Mouse (Mus musculus) testis, postnatal 10 days (tissue): Measurements from ENCODE around the gene Med18.

Experiments used
- DNase-seq: peaks from one replicate; pipeline ENCODE4 v3.0.0; 2021; ENCODE audit warnings: low spot score

Med18 gene

DNA sequence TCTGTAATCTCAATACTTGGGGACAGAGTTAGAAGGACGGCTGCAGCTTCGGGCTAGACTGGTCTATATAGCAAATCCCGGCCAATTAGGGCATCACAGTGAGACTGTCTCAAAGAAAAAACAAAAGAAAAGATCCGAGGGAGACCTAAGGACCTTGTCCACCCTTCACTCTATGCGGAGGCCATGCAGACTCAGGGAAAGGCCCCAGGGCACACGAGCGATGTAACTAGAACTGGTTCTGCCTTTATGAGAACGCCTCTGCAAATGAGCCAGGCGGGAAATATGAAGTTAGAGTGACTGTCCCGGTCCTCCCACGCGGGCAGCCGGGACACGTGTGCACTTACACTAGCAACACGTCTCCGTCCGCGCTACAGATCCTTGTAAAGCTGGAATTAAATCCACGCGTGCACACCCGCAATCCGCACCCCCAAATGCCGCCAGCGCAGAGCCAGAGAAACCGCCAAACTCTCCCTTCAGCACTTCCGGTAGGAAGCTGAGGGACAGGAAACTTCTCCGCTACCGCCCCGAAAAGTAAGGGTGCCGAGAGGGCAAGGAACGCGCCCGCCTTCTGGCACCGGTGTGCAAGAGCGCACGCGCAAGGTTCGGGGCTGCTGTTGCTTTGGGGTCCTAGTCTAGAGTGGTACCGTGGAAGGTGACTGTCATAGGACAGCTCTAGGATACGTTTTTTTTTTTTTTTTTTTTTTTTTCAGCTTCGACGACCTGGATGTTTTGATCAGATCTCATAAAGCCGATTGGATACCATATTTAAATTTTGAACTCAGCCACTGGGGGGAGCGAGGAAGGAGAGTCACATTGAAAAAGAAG, at the start of gene Med18:
TSS of gene Med18 (minus strand) at position 492 of the 825 bp plus-strand sequence.
- DNase-seq: peak; percentile 93

DNA sequence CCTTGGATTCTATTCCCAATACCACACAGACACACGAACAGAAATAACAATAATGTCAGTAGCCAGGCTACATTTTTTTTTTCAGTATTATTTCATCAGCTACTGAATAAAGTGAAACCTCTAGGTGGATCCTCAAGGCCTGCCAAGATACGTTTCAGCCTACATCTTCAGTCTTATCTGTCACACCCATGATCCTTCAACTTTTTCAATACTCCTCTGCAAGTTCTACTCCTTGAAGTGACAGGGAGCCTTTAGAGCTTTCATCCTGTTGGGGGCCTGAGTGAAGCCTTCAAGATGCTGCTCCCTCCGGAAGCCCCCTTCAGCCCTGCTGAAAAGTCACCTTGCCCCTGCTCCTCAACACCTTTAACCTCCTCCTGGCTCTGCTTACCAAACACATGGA, 48.4 kb upstream of the Med18 start:
- DNase-seq: no peak

DNA sequence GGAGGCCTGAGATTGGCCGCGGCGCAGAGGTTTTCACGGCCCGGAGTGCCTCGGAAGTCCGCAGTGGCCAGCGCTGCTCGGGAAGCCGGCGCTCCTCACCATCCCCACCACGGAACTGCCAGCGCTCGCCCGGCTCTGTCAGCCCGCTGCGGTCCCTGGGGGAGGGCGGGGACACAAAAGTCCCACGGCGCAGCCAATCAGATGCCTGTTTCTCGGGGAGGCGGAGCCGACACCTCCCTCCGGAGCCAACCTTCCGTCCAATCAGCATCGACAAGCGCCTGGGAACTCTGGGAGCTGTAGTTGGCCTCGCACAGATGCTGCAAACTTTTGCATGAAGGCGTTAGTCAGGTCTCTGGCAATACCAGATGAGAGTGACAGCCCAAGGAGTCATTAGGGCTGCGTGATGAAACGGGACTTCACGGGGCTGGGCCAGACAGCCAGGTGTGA, 46.7 kb upstream of the Med18 start, which contains the start of gene Sesn2:
TSS of gene Sesn2 (minus strand) at position 150 of the 447 bp plus-strand sequence.
- peak; percentile 97 for DNase-seq

DNA sequence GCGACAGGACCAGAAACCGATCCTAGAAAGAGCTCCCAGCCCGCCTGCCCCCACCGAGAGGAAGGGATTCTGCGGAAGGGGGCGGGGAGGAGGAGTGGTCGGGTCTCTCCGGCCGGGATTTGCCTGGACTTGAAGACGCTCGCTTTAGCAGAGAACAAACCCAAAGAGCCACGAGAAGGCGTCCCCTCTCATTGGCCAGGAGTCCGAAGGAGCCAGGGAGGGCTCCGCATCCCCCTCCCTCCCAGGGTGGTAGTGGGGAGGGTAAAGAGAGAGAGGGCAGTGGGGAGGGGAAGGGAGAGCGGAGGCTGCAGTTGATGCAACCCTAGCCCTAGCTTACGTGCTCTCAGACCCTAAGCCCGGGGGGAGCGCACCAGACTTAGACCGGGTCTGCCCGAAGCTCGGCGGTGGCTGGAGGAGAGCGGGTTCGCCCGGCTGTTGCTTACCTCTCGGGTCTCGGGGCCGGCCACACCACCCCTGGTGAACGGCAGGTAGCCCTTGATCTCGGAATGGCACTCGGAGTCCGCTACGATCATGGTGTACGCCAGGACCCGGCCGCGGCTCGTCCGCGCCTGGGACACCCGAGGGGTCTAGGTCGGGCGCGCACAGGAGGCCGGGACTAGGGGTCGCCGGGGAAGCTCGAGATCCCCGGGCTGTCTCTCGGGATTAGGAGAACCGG, 46.0 kb upstream of the Med18 start:
- peak; percentile 88 for DNase-seq

GRCm38 (mm10) chr4:132507210-132507609, 43.5 kb upstream of the Med18 start:
- no peak for DNase-seq

DNA sequence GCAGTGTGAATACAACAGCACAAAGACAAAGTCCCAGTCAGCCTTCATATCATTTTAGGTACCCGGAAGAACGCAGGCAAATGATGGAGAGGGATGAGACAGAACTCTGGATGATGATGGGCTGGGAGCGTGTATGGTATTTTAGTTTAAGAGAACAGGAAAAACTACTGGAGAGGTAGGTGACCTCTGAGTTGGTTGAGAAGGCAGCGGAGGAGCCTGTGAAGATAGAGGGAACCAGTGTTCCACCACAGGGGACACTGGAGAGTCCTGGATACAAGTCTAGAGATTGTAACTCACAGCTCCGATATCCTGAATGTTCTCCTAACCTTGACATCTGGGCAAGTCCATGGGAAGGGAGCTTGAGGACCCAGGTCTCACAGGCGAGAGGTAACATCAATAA, 42.5 kb upstream of the Med18 start:
- no peak for DNase-seq

DNA sequence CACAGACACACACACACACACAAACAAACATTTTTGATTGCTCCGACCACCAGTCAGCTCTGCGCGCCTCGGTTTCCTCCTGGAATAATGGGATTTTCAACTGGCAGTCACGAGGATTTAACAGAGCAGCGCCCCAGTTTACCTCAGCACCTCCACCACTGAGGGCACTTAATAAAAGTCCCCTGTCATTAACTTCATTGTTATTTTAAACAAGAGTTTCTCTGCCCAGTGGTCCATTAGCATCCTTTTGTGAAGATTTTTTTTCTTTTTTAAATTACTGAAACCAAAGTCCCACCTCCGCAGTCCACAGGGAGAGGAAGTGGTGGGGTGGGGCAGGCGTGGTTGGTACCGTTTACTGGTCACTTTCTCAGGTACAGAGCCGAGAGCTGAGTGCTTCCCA, 42.1 kb upstream of the Med18 start:
- DNase-seq: no peak

DNA sequence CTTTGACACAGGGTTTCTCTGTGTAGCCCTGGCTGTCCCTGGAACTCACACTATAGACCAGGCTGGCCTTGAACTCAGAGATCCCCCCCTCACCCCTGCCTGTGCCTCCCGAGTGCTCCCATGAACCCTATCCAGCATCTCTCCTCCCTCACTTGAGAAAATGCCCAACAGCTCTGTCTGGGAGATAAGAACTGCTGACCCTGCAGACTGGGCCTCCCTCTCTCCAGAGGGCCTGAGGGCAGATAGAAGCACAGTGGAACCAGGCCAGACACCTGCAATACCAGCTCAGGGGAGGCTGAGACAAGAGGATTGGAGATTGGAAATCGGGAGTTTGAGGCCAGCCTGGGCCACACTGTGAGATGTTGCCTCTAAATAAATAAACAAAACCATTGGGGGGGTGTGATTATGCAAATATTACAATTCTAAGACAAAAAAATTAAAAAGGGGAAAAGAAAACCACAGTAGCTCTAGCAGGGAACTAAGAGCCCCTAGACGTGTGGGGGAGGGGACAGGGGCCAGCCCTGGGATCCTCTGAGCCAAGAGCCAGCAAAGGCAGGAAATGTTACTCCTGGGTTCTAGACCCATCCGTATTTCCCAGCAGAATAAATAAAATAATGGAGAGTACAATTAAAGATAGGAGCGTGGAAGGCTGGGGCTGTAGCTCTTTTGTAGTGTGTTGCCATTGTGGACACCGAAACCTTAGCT, 41.5 kb upstream of the Med18 start:
- no peak for DNase-seq

- no peak for DNase-seq
These were observed 39.6 kb upstream of the Med18 start for GRCm38 (mm10) chr4:132503344-132503743.

GRCm38 (mm10) chr4:132501639-132502038, 37.9 kb upstream of the Med18 start:
- no peak for DNase-seq

DNA sequence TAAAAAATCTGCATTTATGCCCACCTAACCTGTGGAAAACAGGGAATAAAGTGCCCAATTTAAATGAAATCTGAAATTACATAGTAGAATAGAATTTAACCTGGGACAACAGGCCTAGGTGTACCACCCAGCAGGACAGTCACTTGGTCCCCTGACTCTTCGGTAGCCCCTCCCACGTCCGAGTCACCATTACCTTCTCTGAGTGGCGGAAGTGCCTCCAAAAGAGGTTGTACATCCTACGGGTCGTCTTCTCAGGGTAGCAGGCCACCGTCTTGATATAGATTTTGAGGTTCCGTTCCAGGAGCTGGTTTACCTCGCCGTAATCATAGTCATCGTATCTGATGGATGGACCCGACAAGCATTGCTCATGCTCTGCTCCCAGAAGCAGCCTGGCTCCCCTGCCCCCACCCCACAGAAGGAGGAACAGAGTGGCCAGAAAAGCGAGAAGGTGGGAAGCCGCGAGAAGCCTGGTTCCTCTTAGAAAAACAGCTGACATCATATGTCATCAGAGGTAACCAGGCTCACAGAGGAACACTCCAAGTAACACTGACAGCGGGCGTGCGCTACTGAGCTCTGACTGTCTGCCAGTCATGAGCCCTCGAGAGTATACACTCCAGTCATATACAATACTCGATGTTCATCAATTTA, 30.7 kb upstream of the Med18 start:
- DNase-seq: no peak

DNA sequence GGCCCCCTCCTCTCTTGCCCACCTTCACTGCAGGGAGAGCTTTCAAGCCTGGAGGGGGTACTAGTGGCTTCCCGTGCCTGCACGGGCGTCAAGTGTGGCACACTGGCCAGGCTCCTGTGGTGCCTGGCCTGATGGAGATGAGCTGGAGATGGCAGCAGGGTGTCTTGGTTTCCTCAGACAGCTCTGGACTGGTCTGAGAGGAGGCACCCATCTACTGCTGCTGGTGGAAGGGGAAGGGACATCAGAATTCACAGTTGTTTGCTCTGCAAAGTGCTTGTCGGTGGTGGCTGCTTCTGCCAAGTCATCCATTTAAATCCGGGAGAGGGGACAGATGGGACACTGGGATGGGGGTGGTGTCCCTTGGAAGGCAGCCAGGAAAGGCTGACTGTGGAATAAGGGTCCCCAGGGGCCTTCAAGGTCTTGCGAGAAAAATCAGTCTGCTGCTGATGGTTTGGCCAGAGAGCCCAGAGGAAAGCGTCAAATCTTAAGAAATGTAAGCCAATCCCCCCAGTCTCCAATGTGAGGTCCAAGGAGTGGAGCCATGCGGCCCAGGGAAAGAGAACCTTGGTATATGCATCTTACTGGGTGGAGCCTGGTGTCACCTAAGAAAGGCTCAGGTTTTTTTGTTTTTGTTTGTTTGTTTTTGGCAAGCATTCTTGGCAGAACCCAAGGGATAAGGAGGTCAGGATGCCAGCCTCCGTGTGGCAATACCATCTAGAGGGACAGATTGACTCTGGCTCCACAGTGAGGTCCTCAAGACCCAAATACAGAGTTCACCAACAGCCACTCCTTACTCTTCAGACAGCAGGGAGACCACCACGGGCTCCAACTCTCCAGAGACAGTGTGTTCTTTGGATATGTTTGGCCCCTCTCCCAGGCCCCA, 28.7 kb upstream of the Med18 start:
- peak; percentile 53 for DNase-seq

GRCm38 (mm10) chr4:132491748-132492147, 28.0 kb upstream of the Med18 start:
- no peak for DNase-seq

- DNase-seq: no peak
These were observed 27.3 kb upstream of the Med18 start for GRCm38 (mm10) chr4:132491057-132491456.

DNA sequence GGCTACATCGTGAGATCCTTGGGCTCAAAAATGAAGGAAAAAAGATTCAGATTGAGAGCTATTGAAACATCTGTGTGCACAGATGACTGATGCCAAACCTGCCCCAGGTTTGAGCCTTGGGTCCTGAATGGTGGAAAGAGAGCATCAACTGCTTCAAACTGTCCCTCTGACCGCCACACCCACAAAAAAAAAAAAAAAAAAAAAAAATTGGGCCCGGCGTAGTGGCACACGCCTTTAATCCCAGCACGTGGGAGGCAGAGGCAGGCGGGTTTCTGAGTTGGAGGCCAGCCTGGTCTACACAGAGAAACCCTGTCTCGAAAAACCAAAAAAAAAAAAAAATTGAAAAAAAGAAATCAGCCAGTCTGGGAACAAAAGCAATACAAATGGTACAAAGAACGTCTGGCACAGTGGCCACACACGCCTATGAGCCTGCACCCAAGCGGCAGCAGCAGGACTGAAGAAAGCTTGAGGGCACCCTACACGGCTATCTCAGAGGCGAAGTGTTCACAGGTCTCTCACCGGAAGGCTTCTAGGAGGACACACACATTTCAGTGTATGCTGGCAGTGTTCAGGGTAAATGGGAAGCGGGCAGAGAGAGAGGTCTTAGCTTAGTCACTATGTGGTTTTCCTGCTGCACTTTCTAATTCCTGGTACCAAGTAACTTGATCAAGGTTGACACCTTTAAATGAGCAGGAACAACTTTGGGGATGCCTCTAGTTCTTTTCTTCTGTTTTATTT, 26.7 kb upstream of the Med18 start:
- no peak for DNase-seq

- no peak for DNase-seq
These were observed 25.3 kb upstream of the Med18 start for GRCm38 (mm10) chr4:132488976-132489375.

DNA sequence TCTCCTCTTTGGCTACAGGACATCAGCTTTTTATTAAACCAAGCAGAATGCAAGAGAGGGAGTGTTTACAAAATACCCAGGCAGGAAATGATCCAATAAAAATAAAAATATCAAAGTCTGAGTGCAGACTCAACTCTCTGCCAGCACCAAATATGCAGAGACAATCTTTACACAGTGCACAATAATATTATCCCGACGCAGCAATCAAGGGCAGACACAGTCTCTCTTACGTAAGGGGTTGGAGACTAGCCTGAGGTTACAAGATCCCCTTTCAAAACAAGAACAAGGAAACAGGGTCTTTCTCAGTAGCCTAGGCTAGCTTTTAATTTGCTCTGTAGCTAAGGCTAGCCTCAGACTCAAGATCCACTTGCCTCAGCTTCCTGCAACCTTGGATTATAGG, 24.8 kb upstream of the Med18 start:
- DNase-seq: no peak

DNA sequence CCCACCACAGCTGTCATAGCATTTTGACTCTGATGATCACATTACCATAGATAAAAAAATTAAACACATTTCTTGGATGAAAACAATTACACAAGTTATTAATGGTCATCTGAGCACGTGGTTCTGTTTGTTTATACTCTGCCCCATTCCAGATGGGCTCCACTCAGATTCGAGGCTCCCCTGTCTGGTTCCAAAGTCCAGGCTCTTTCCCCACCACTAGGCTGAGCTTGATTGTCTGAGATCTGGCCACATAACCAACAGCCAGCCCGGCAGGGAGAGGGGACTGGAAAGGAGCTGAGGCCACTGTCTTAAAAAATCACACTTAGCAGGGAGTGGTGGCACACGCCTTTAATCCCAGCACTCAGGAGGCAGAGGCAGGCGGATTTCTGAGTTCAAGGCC, 21.1 kb upstream of the Med18 start:
- no peak for DNase-seq

- DNase-seq: no peak
These were observed 20.5 kb upstream of the Med18 start for GRCm38 (mm10) chr4:132484231-132484630.

GRCm38 (mm10) chr4:132482956-132483608, 19.4 kb upstream of the Med18 start:
- peak; percentile 56 for DNase-seq
